Mouse (Mus musculus): ENCODE measurements around the gene Nell1. TPM values are rescaled to one million over a fixed set of nuclear protein-coding genes. Genes with fewer than 3 reads are reported as not detected.

The Nell1 gene
- polyA plus RNA-seq, 2 experiments = 0.08 TPM; not detected in 1

- DNase-seq (ENCODE audit: low read depth in 3 of 3, low spot score in 3 of 3) (no peak), ATAC-seq (ENCODE audit: insufficient read depth) (no peak)
- no peaks in the 10 kb centered on the region for H3K36me3 ChIP-seq (replicated peaks; ENCODE audit: control insufficient read depth, insufficient read depth, low read depth)
- no peak overlapping the region for H3K4me3 ChIP-seq (ENCODE audit: insufficient read depth in 1 of 2, low read depth in 2 of 2, low read length in 2 of 2)
- H3K4me2 ChIP-seq (ENCODE audit: low read depth) = no peak overlapping the region
- no peaks in the 10 kb centered on the region for H3K4me1 ChIP-seq (replicated peaks; ENCODE audit: control insufficient read depth in 2 of 2, insufficient read depth in 2 of 2, low read length in 1 of 2)
- H3K27ac ChIP-seq = no peak overlapping the region
- no peak overlapping the region for H3K9ac ChIP-seq (replicated peaks)
- H3K9me3 ChIP-seq (ENCODE audit: control insufficient read depth, low read length) = no peaks in the 10 kb centered on the region
- TF ChIP-seq CTCF (IDR thresholded peaks at IDR 0.05; ENCODE audit: low read depth) (no peak), EP300 (IDR thresholded peaks at IDR 0.05; ENCODE audit: low read depth) (no peak)
- no peaks in the 10 kb centered on the region for H3K27me3 ChIP-seq (ENCODE audit: control insufficient read depth, insufficient read depth, low read length)
- 57% methylated on average over 1 of the region's 1 CpGs for WGBS (ENCODE audit: insufficient replicate concordance)
These were observed 806.4 kb downstream of the Nell1 start for GRCm38 (mm10) chr7:50781105-50781504.

- Histone ChIP-seq H3K27me3 (ENCODE audit: control insufficient read depth, insufficient read depth, low read length) (no peaks in the 10 kb centered on the region), H3K36me3 (replicated peaks; ENCODE audit: control insufficient read depth, insufficient read depth, low read depth) (no peaks in the 10 kb centered on the region), H3K4me1 (replicated peaks; ENCODE audit: control insufficient read depth in 2 of 2, insufficient read depth in 2 of 2, low read length in 1 of 2) (no peaks in the 10 kb centered on the region), H3K4me3 (ENCODE audit: insufficient read depth in 1 of 2, low read depth in 2 of 2, low read length in 2 of 2) (no peak overlapping the region), H3K9ac (replicated peaks) (no peak overlapping the region), H3K27ac (no peak overlapping the region), H3K4me2 (ENCODE audit: low read depth) (no peak overlapping the region), H3K9me3 (ENCODE audit: control insufficient read depth, low read length) (no peaks in the 10 kb centered on the region)
- DNase-seq (ENCODE audit: low read depth in 3 of 3, low spot score in 3 of 3) (no peak), ATAC-seq (ENCODE audit: insufficient read depth) (no peak)
- 36% methylated on average over 1 of the region's 1 CpGs for WGBS (ENCODE audit: insufficient replicate concordance)
- TF ChIP-seq EP300 (IDR thresholded peaks at IDR 0.05; ENCODE audit: low read depth) (no peak), CTCF (IDR thresholded peaks at IDR 0.05; ENCODE audit: low read depth) (no peak)
These were observed 809.0 kb downstream of the Nell1 start for GRCm38 (mm10) chr7:50783652-50784051.

DNA sequence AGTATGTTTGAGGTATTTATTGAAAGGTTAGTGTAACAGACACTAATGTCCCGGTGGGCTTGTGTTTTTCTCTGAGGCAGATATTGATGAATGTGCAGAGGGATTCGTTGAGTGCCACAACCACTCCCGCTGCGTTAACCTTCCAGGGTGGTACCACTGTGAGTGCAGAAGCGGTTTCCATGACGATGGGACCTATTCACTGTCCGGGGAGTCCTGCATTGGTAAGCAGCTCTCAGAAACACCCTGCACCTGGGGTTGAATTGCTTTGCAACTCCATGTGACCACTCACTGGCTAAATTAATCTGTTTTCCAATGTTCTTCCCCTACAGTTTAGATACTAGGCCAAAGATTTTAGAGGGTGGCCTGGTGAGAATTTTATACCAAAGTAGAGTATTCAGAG, 851.5 kb downstream of the Nell1 start:
- Histone ChIP-seq H3K9ac (replicated peaks) (no peak overlapping the region), H3K36me3 (replicated peaks; ENCODE audit: control insufficient read depth, insufficient read depth, low read depth) (no peaks in the 10 kb centered on the region), H3K4me2 (ENCODE audit: low read depth) (no peak overlapping the region), H3K4me1 (replicated peaks; ENCODE audit: control insufficient read depth in 2 of 2, insufficient read depth in 2 of 2, low read length in 1 of 2) (no peaks in the 10 kb centered on the region), H3K9me3 (ENCODE audit: control insufficient read depth, low read length) (no peaks in the 10 kb centered on the region), H3K4me3 (ENCODE audit: insufficient read depth in 1 of 2, low read depth in 2 of 2, low read length in 2 of 2) (no peak overlapping the region), H3K27ac (no peak overlapping the region), H3K27me3 (ENCODE audit: control insufficient read depth, insufficient read depth, low read length) (no peaks in the 10 kb centered on the region)
- ATAC-seq (ENCODE audit: insufficient read depth) = no peak
- no peak for TF ChIP-seq EP300 (IDR thresholded peaks at IDR 0.05; ENCODE audit: low read depth)
- no peak for TF ChIP-seq CTCF (IDR thresholded peaks at IDR 0.05; ENCODE audit: low read depth)
- no peak for DNase-seq (ENCODE audit: low read depth in 3 of 3, low spot score in 3 of 3)
- WGBS (ENCODE audit: insufficient replicate concordance) = 32% methylated on average over 7 of the region's 7 CpGs

- 26% methylated on average over 3 of the region's 3 CpGs for WGBS (ENCODE audit: insufficient replicate concordance)
- H3K4me2 ChIP-seq (ENCODE audit: low read depth) = no peak overlapping the region
- H3K27me3 ChIP-seq (ENCODE audit: control insufficient read depth, insufficient read depth, low read length) = no peaks in the 10 kb centered on the region
- no peaks in the 10 kb centered on the region for H3K9me3 ChIP-seq (ENCODE audit: control insufficient read depth, low read length)
- no peak overlapping the region for H3K4me3 ChIP-seq (ENCODE audit: insufficient read depth in 1 of 2, low read depth in 2 of 2, low read length in 2 of 2)
- ATAC-seq (ENCODE audit: insufficient read depth) (no peak), DNase-seq (ENCODE audit: low read depth in 3 of 3, low spot score in 3 of 3) (no peak)
- no peaks in the 10 kb centered on the region for H3K4me1 ChIP-seq (replicated peaks; ENCODE audit: control insufficient read depth in 2 of 2, insufficient read depth in 2 of 2, low read length in 1 of 2)
- TF ChIP-seq CTCF (IDR thresholded peaks at IDR 0.05; ENCODE audit: low read depth) (no peak), EP300 (IDR thresholded peaks at IDR 0.05; ENCODE audit: low read depth) (no peak)
- H3K9ac ChIP-seq (replicated peaks) = no peak overlapping the region
- H3K36me3 ChIP-seq (replicated peaks; ENCODE audit: control insufficient read depth, insufficient read depth, low read depth) = no peaks in the 10 kb centered on the region
- H3K27ac ChIP-seq = no peak overlapping the region
These were observed 858.1 kb downstream of the Nell1 start for GRCm38 (mm10) chr7:50832799-50833198.

DNA sequence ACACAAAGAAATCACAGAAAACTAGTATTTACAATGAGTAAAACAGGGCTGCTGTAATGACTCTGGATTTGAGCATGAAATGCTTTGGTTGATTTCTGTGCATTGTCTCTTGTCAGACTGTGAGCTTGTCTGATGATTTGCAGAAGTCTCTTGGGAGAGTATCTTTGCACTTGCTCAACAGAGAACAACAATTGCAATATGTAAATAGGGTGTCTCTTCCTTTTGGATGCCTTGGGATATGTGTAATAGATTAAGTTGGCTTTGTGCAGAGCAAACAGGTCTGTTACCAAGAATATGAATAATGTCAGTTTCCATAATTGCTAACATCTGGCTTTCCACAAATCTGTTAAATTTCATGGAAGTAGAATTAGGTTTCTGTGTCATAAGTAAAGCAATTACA, 868.0 kb downstream of the Nell1 start:
- H3K4me3 ChIP-seq (ENCODE audit: insufficient read depth in 1 of 2, low read depth in 2 of 2, low read length in 2 of 2) = no peak overlapping the region
- H3K4me1 ChIP-seq (replicated peaks; ENCODE audit: control insufficient read depth in 2 of 2, insufficient read depth in 2 of 2, low read length in 1 of 2) = no peaks in the 10 kb centered on the region
- H3K4me2 ChIP-seq (ENCODE audit: low read depth) = no peak overlapping the region
- H3K36me3 ChIP-seq (replicated peaks; ENCODE audit: control insufficient read depth, insufficient read depth, low read depth) = no peaks in the 10 kb centered on the region
- H3K27me3 ChIP-seq (ENCODE audit: control insufficient read depth, insufficient read depth, low read length) = no peaks in the 10 kb centered on the region
- DNase-seq (ENCODE audit: low read depth in 3 of 3, low spot score in 3 of 3) (no peak), ATAC-seq (ENCODE audit: insufficient read depth) (no peak)
- no peak overlapping the region for H3K27ac ChIP-seq
- no peaks in the 10 kb centered on the region for H3K9me3 ChIP-seq (ENCODE audit: control insufficient read depth, low read length)
- no peak for TF ChIP-seq EP300 (IDR thresholded peaks at IDR 0.05; ENCODE audit: low read depth)
- no peak for TF ChIP-seq CTCF (IDR thresholded peaks at IDR 0.05; ENCODE audit: low read depth)
- no peak overlapping the region for H3K9ac ChIP-seq (replicated peaks)
